Mouse (Mus musculus): ENCODE data around the gene Phf23. TPM values are rescaled to one million over a fixed set of nuclear protein-coding genes. Genes with fewer than 3 reads are reported as not detected.
A peak's percentile ranks its signal among the peaks of the same experiment; 100 is the strongest.

The Phf23 gene
- total RNA-seq, 2 experiments from 2014 or later: 22.6 to 25.3 TPM

GRCm38 (mm10) chr11:70016669-70017068 lies 21.1 kb downstream of the Phf23 start, which contains the start of gene Dlg4:
TSS of gene Dlg4 (plus strand) at chr11:70016942.
- intact Hi-C loops (cut with DNase I): loop anchor here (10.0 kb wide), 1 partner anchor 638 kb away; the partner anchor contains the start of genes Eno3 and Pfn1
- DNase-seq (ENCODE audit: low spot score): no peak

- intact Hi-C loops (cut with DNase I): loop anchor here (10.0 kb wide), 1 partner anchor 638 kb away; the partner anchor contains the start of genes Eno3 and Pfn1
Observed at GRCm38 (mm10) chr11:70017199-70017767, 21.7 kb downstream of the Phf23 start.

GRCm38 (mm10) chr11:70018131-70018990 lies 22.8 kb downstream of the Phf23 start:
- intact Hi-C loops (cut with DNase I): loop anchor here (10.0 kb wide), 1 partner anchor 636 kb away; the partner anchor contains the start of genes Eno3 and Pfn1
- no peak for DNase-seq (ENCODE audit: low spot score)

More at GRCm38 (mm10) chr11:70017199-70017767, 21.7 kb downstream of the Phf23 start:
- DNase-seq (ENCODE audit: low spot score): no peak

- no peak for DNase-seq (ENCODE audit: low spot score)
- intact Hi-C loops (cut with DNase I): loop anchor here (10.0 kb wide), 1 partner anchor 635 kb away; the partner anchor contains the start of genes Eno3 and Pfn1
Observed at GRCm38 (mm10) chr11:70019495-70020021, 24.0 kb downstream of the Phf23 start.

GRCm38 (mm10) chr11:70020022-70020631 lies 24.6 kb downstream of the Phf23 start:
- DNase-seq (ENCODE audit: low spot score): no peak
- intact Hi-C loops (cut with DNase I): no loop called here

- intact Hi-C loops (cut with DNase I): no loop called here
- DNase-seq (ENCODE audit: low spot score): peak; percentile 57
Observed at GRCm38 (mm10) chr11:70020731-70021263, 25.2 kb downstream of the Phf23 start.

- DNase-seq (ENCODE audit: low spot score): peak; percentile 89
- intact Hi-C loops (cut with DNase I): no loop called here
Observed at GRCm38 (mm10) chr11:70021264-70022132, 25.9 kb downstream of the Phf23 start.

GRCm38 (mm10) chr11:70023481-70024150 lies 28.0 kb downstream of the Phf23 start:
- intact Hi-C loops (cut with DNase I): no loop called here
- DNase-seq (ENCODE audit: low spot score): no peak

GRCm38 (mm10) chr11:70024151-70024514 lies 28.6 kb downstream of the Phf23 start:
- intact Hi-C loops (cut with DNase I): no loop called here
- DNase-seq (ENCODE audit: low spot score): no peak

- intact Hi-C loops (cut with DNase I): no loop called here
- DNase-seq (ENCODE audit: low spot score): peak; percentile 58
Observed at GRCm38 (mm10) chr11:70026689-70027088, 31.1 kb downstream of the Phf23 start.

- intact Hi-C loops (cut with DNase I): no loop called here
- DNase-seq (ENCODE audit: low spot score): peak; percentile 34
Observed at GRCm38 (mm10) chr11:70027397-70027796, 31.8 kb downstream of the Phf23 start.

GRCm38 (mm10) chr11:70028401-70029129 lies 33.0 kb downstream of the Phf23 start:
- peak; percentile 31 for DNase-seq (ENCODE audit: low spot score)
- intact Hi-C loops (cut with DNase I): no loop called here

- DNase-seq (ENCODE audit: low spot score): peak; percentile 73
- intact Hi-C loops (cut with DNase I): no loop called here
Observed at GRCm38 (mm10) chr11:70029130-70029801, 33.7 kb downstream of the Phf23 start.

- intact Hi-C loops (cut with DNase I): no loop called here
Observed at GRCm38 (mm10) chr11:70029829-70030550, 34.4 kb downstream of the Phf23 start.

GRCm38 (mm10) chr11:70030651-70031320 lies 35.2 kb downstream of the Phf23 start:
- DNase-seq (ENCODE audit: low spot score): no peak
- intact Hi-C loops (cut with DNase I): no loop called here

More at GRCm38 (mm10) chr11:70029829-70030550, 34.4 kb downstream of the Phf23 start:
- no peak for DNase-seq (ENCODE audit: low spot score)

- DNase-seq (ENCODE audit: low spot score): no peak
- intact Hi-C loops (cut with DNase I): no loop called here
Observed at GRCm38 (mm10) chr11:70031321-70031670, 35.7 kb downstream of the Phf23 start.

Measured in heart, postnatal 25 days (tissue).